Mouse (Mus musculus) stomach, postnatal 0 days (tissue): ENCODE data around the gene Car1. TPM values are rescaled to one million over a fixed set of nuclear protein-coding genes. Genes with fewer than 3 reads are reported as not detected.
"Not testable (repeated sequence)": the region's sequence is repeated elsewhere in the genome, so short reads cannot be mapped to it uniquely, and the experiment has no call there.

ENCODE experiments used
- ATAC-seq: fragments of 200-750 bp; cut with Nextera tagmentation; 2 replicates; pipeline ENCODE4 v1.8.0; 2017; ENCODE audit not compliant: low FRiP score, low TSS enrichment
- DNase-seq: peaks from one replicate; pipeline ENCODE4 v3.0.0-alpha.2; 2016; ENCODE audit warnings: low spot score
- H3K27ac ChIP-seq: fragments of 300-500 bp; sonication (generic); replicated peaks from 2 replicates; pipeline ENCODE4 v1.5.1; 2014; ENCODE audit warnings: mild to moderate bottlenecking, control low read depth
- H3K27me3 ChIP-seq: fragments of 300-500 bp; sonication (generic); 2 replicates; pipeline ENCODE4 v1.6.1; 2014; ENCODE audit warnings: low read length; ENCODE audit not compliant: control insufficient read depth, insufficient read depth
- H3K36me3 ChIP-seq: fragments of 300-500 bp; sonication (generic); 2 replicates; pipeline ENCODE4 v1.6.1; 2014; ENCODE audit warnings: low read length, mixed read lengths; ENCODE audit not compliant: control insufficient read depth, insufficient read depth
- H3K4me1 ChIP-seq: fragments of 300-500 bp; sonication (generic); replicated peaks from 2 replicates; pipeline ENCODE4 v1.6.1; 2014; ENCODE audit warnings: antibody characterized with exemption; ENCODE audit not compliant: control insufficient read depth, insufficient read depth
- H3K4me2 ChIP-seq: fragments of 300-500 bp; sonication (generic); replicated peaks from 2 replicates; pipeline ENCODE4 v1.6.1; 2014; ENCODE audit warnings: low read depth, mild to moderate bottlenecking, control low read depth, moderate library complexity
- H3K4me3 ChIP-seq: fragments of 300-500 bp; sonication (generic); 2 replicates; pipeline ENCODE4 v1.5.1; 2014; ENCODE audit warnings: low read depth, low read length, control low read depth
- H3K9ac ChIP-seq: fragments of 300-500 bp; sonication (generic); 2 replicates; pipeline ENCODE4 v1.6.1; 2014; ENCODE audit warnings: mild to moderate bottlenecking, low read length, control low read depth, mixed read lengths
- H3K9me3 ChIP-seq: fragments of 300-500 bp; sonication (generic); 2 replicates; pipeline ENCODE4 v1.6.1; 2016; ENCODE audit warnings: low read length; ENCODE audit not compliant: control insufficient read depth
- CTCF ChIP-seq: IDR thresholded peaks from 2 replicates; pipeline ENCODE4 v1.5.1; 2016; ENCODE audit warnings: antibody characterized with exemption, low read depth, mild to moderate bottlenecking, moderate library complexity
- EP300 ChIP-seq: optimal IDR thresholded peaks from 2 replicates; pipeline ENCODE3; 2016; ENCODE audit warnings: antibody characterized with exemption
- WGBS: fragments of 180-500 bp; shearing (Covaris S2); extraction: QIAGEN DNeasy Blood & Tissue Kit; methylation state at CpG from one replicate; pipeline ENCODE4 v1.1.7; 2014; 5-methylcytosine and 5-hydroxymethylcytosine counted together
- polyA plus RNA-seq: library from polyadenylated mRNA; unstranded; fragments of >200 nt; fragmentation: Nextera tagmentation; extraction: Ambion mirVana; gene quantifications from 2 replicates; pipeline ENCODE4 v1.2.1, GENCODE M21; 2015

Gene Car1
- polyA plus RNA-seq, 1 experiment from 2014 or later, result 0.10 TPM

- H3K4me1 ChIP-seq, result no peaks in the 10 kb centered on the region
- no peak overlapping the region for H3K9ac ChIP-seq
- H3K4me3 ChIP-seq, result no peak overlapping the region
- DNase-seq (no peak), ATAC-seq (no peak)
- 70% methylated on average over 3 of the region's 3 CpGs for WGBS
- H3K27me3 ChIP-seq, result no peaks in the 10 kb centered on the region
- H3K4me2 ChIP-seq, result no peak overlapping the region
- no peak for TF ChIP-seq EP300
- TF ChIP-seq CTCF, result no peak
- no peak overlapping the region for H3K27ac ChIP-seq
- H3K9me3 ChIP-seq, result no peaks in the 10 kb centered on the region
- no peaks in the 10 kb centered on the region for H3K36me3 ChIP-seq
These were observed 62.1 kb downstream of the Car1 start for GRCm38 (mm10) chr3:14746041-14746440.

- no peak for DNase-seq
- H3K4me3 ChIP-seq, result no peak overlapping the region
- H3K9me3 ChIP-seq, result no peaks in the 10 kb centered on the region
- WGBS, result 65% methylated on average over 2 of the region's 2 CpGs
- no peaks in the 10 kb centered on the region for H3K36me3 ChIP-seq
- H3K4me2 ChIP-seq, result no peak overlapping the region
- no peaks in the 10 kb centered on the region for H3K27me3 ChIP-seq
- no peaks in the 10 kb centered on the region for H3K4me1 ChIP-seq
- H3K27ac ChIP-seq, result no peak overlapping the region
- H3K9ac ChIP-seq, result no peak overlapping the region
- ATAC-seq, result no peak
- TF ChIP-seq EP300 (no peak), CTCF (no peak)
These were observed 69.9 kb downstream of the Car1 start for GRCm38 (mm10) chr3:14738261-14738660.

GRCm38 (mm10) chr3:14727496-14727895 lies 80.7 kb downstream of the Car1 start:
- not testable (repeated sequence) for H3K27ac ChIP-seq, H3K4me2 ChIP-seq, H3K9me3 ChIP-seq, H3K4me1 ChIP-seq, H3K36me3 ChIP-seq, H3K4me3 ChIP-seq, H3K9ac ChIP-seq, DNase-seq, ATAC-seq, H3K27me3 ChIP-seq
- WGBS, result 88% methylated on average over 1 of the region's 1 CpGs

- H3K9ac ChIP-seq, DNase-seq, H3K4me2 ChIP-seq, H3K4me1 ChIP-seq, H3K27ac ChIP-seq, H3K4me3 ChIP-seq, ATAC-seq, H3K9me3 ChIP-seq, H3K36me3 ChIP-seq, H3K27me3 ChIP-seq: not testable (repeated sequence)
These were observed 82.7 kb downstream of the Car1 start for GRCm38 (mm10) chr3:14725462-14725861.

Other genes starting within 250 kb of the Car1 start
- 519 and 522 TPM in 2 replicates for gene 1810022K09Rik, start 197.1 kb downstream of the Car1 start, polyA plus RNA-seq
- 15.2 and 16.8 TPM in 2 replicates for gene Car13, start 166.6 kb downstream of the Car1 start, polyA plus RNA-seq
- 1.3 and 2.2 TPM in 2 replicates for gene Car3, start 55.1 kb upstream of the Car1 start, polyA plus RNA-seq
- gene Car2, start 77.9 kb upstream of the Car1 start, polyA plus RNA-seq, result 937 and 994 TPM in 2 replicates